Mouse (Mus musculus) thymus, postnatal 25 days (tissue): ENCODE data around the gene Arntl.

Experiments
- DNase-seq: peaks from one replicate; pipeline ENCODE4 v3.0.0; 2022

The Arntl gene

DNA sequence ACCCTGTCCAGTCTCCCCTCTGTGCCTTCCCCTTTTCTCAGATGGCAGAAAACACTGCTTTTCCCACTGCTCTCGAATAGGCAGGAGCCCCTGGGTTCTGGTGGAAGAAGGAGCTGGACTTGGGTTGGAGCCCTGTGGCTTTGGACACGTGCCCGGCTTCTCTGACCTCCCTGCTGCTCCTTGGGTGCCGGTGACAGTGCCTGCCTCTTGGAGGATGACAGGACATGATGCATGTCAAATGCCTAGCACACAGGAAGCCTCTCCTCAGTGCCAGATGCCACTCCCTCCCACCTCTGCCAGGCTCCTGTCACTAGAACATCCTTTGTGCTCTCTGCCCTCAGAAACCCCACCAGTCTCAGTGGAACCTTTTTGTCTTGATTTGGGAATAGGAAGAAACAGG is 3.2 kb downstream of the Arntl start:
- DNase-seq: peak; percentile 49

DNA sequence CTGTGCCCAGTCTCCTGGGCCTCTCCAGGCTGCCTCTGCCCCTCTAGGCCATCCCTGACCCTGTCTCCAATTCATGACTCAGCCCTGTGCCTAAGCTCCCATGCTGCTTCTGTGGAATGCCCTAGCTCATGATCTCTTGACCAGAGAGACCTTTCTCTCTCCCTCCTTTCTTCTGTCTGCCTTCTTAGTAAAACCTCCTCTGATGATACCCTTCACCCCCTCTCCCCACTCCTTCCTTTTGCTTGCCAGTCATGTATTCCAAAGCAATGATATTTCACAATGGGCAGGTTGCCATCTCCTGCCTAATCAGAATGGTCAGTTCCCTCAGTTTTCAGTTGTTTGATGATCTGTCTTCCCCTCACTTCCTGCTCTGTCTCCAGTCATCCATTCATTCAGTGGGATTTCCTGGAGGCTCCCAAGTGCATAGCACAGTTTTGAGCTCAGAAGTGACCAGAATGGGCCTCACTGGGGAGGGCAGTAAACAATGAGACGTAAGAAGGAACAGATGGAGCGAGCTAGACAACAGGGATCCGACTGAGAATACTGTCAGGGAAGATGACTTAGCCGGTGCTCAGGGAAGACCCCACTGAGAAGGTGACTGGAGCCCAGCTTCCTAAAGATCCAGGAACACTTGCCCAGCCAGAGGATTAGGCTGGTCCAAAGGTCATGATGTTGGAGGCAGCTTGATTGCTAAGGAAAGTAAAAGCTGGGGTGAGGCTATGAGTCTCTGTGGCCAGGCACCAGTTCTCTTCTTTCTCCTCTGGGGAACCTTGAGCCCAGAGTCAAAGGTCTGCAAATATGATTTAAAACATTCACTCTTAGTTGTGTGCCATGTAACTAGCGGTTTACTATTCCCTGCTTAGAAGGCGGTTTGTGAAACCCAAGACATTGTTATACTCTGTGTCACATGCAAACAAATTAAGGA is 7.2 kb downstream of the Arntl start:
- DNase-seq: no peak

GRCm38 (mm10) chr7:113216152-113216551 is 8.9 kb downstream of the Arntl start:
- DNase-seq: no peak

DNA sequence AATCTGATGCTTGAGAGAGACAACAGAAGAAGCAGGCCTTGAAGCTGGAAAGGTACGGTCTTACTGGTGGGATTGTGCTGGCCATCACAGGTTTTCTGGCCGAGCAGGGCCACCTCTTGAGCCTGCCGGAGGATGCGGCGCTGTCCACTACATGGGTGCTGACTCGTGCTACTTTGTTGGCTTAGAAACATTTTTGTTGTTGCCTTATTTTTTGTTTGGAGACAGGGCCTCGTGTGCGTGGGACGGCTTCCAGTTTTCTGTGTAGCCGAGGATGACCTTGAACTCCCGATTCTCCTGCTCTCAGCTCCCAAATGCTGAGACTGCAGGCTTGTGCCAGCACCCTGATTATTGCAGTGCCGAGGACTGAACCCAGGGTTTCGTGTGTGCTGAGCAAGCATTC is 12.2 kb downstream of the Arntl start:
- no peak for DNase-seq

DNA sequence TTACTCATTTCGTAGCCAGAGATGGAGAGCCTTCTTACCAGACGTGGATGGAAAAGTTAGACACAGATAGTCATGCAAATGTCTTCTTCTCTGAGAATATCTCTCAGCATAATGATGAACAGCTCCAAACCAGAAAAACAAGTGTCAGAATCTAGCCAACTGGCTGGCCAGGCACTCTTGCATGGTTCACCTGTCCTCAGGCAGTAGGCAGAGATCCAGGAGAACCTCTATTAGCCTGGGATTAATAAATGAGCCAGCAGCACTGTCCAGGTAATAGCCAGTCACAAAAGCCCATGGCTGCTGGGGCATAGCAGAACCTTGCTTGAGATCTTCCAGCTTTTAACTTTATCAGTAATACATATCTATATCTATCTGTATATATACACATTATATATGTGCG is 12.6 kb downstream of the Arntl start:
- no peak for DNase-seq

- DNase-seq: no peak
Observed at GRCm38 (mm10) chr7:113220691-113221238, 13.5 kb downstream of the Arntl start.

DNA sequence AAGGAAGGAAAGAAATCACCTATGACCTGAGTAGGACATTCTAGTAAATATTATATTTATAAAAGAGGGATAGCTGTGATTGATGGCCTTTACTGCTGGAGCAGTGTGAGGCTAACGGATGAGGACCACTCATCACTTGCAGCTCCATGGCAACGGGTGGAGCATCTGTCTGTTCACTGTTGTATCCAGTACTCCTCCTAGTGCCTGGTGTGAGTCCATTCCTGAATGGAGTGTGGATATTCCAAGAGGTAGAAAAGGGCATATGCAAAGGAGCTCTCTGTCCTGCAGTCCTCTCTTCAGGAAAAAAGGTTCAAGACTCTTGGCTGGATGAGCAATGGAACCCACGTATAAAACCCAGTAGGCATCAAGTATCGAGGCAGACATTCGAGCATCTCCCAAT is 15.6 kb downstream of the Arntl start:
- DNase-seq: no peak

DNA sequence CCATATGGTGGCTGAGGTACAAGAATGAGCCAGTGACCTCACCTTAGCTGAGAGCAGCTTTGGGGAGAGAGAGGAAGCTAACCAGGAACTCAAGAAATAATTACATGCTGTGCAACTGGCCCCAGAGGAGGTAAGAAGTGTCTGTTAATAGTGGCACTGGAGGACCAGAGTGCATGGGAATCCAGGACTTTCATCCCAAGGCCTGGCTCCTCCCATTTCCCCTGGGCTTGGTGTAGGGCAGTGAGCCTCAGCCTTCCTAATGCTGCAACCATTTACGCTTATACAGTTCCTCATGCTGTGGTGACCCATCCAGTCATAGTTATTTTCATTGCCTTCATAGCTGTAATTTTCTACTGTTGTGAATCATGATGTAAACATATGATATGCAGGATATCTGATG is 17.4 kb downstream of the Arntl start:
- no peak for DNase-seq

DNA sequence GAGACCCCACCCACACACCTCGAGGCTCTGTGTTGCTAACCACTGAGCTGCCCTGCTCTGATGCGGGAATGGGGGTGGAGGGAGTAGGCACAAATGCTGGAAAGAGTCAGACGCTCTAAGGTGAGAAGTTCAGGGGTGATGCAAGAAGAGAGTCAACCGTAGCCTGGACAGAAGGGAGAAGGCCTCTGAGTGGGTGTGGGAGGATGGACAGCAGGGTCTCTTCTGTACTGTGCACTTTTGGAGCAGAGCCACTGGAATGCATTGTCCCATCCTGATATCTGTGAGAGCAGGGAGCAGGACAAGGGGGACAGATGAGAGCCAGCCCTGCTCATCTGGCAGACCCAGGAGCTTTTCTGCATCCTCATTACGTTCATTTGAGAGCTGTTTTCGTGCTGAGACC is 21.2 kb downstream of the Arntl start:
- DNase-seq: no peak

GRCm38 (mm10) chr7:113236135-113236534 is 28.9 kb downstream of the Arntl start:
- no peak for DNase-seq

GRCm38 (mm10) chr7:113238365-113238764 is 31.1 kb downstream of the Arntl start:
- DNase-seq: no peak

- no peak for DNase-seq
Observed at GRCm38 (mm10) chr7:113239448-113240130, 32.3 kb downstream of the Arntl start.

- DNase-seq: no peak
Observed at GRCm38 (mm10) chr7:113240438-113240837, 33.2 kb downstream of the Arntl start.

GRCm38 (mm10) chr7:113241901-113242661 is 34.8 kb downstream of the Arntl start:
- peak; percentile 34 for DNase-seq

GRCm38 (mm10) chr7:113242688-113243087 is 35.4 kb downstream of the Arntl start:
- DNase-seq: no peak

DNA sequence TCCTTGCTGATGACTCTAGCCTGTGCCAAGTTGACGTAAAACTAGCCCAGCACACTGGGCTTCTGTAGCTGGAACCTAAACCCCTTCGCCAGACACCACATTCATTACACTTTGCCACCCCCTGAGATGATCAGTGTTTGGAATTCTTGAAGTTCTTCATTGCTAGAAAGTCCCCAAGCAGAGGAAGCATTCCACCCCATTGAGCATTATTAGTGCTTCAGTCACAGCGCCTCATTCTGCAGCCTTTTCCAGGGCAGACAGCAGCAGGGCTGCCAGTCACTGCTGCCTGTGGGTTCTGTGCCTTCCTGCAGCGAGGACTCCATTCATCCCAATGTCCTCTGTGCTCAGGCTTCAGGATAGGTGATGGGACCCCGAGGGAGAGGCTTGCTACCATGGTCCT is 37.9 kb downstream of the Arntl start:
- no peak for DNase-seq

DNA sequence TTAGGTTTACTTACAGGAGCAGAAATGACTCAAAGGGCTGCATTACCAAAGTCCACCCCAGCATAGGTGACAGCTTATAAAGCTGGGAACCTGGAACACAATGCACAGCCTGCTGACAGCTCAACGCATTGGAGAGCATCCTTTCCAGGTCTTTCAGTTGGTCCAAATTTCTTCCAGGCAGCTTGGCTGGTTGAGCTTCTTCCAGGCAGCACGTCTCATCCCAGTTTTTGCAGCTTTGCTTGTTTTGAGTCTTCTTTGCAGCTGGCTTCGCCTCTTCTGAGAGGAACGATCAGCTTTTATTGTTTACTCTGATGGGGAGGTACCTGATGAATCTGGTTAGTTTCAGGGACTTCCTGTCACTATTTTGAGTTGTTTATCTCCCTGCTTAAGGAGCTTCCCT is 39.2 kb downstream of the Arntl start:
- no peak for DNase-seq

- no peak for DNase-seq
Observed at GRCm38 (mm10) chr7:113247167-113247566, 39.9 kb downstream of the Arntl start.

DNA sequence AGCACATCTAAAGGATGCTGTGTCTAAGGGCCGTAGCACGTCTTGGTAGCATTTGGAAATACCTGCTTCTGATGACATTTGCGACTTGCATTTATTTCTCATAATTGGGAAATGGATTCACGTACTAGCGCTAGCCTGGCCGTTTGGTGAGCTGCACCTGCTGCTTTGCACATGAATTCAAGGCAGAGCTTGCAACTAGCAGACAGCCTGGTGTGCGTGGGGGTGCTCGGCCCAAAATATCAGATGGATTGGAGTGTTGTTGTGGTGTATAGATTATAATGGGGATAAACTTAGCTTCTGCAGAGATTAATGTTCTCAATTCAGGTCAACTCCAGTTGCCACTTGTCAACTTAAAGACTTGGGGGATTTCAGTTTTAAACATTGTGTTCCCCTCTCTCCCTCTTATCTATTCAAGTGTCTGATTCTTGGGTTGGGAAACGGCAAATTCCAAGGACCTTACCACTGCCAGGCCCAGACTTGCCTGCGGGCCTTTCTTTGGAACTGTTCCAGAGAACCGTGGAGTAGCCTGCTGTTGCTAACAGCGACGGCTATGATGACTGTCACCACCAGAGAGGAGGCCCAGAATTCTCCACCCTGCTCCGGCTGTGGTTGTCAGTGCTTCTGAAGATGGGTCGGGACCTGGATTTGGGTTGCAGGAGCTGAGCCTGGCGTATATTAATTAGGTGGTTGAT is 42.0 kb downstream of the Arntl start:
- no peak for DNase-seq

GRCm38 (mm10) chr7:113250433-113250991 is 43.2 kb downstream of the Arntl start:
- peak; percentile 69 for DNase-seq

DNA sequence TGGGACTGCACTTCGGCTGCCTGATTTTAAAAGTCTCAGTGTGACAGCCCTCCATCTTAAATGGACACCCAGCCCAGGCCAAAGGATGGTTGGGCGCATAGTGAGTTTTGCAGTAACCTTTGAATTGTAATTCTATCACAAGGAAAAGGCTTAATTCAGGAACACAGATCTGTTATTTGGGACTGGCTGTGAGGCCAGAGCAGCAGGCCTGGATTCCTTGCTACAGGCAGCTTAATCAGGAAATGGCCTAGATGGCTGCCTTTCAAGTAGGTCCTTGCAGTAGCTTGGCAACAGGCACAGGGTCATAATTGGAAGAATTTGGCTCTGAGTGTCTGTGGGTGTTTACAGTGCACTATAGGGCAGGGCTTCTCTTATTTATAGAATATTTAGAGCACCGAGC is 43.7 kb downstream of the Arntl start:
- no peak for DNase-seq

DNA sequence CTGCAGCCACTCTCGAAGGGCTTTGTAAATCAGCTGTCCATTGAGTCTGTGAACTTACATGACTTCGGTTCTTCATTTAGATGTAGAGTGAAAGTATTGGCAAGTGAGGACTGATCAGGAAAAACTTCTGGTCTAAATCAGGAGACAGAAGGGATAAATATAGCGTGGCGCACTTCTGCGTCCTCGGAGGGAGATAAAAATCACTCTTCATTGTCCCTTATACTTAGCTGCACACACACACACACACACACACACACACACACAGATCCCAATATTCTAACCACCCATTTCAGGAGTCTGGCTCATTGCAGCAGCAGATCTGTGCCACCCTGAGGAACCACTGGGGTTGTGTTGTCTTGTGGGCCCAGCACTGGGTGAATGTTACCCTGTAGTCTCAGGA is 44.3 kb downstream of the Arntl start:
- DNase-seq: no peak
